In the genomic region with DNA sequence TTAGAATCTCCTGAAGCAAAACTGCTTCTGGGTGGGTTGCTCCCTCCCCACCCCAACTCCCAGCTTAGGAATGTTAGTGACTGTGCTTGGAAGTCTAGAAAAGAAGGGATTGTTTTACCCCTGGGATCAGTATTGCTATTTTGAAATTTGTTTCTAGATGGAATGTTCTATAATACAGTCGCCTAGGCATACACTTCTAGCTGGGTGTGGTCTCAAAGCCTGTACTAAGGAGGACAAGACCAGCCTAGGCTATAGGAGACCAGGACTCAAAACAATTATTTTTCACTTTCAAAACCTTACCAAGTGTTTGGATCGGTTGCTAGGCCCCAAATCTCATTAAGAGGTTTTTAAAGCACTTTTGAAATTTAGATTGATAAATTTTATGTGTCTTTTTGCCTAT, we compare ENCODE assay signal across 8 mouse cellular contexts. TPM values are rescaled to one million over a fixed set of nuclear protein-coding genes. Genes with fewer than 3 reads are reported as not detected.
DNase-seq lines count a peak whose midpoint lies in the region; ATAC-seq lines count a peak whose summit lies in the region.

No protein-coding gene starts in this region.

- WGBS in kidney, embryonic 14.5 days, result 59% methylated on average over 2 of the region's 2 CpGs
- WGBS in hindbrain, embryonic 13.5 days, result 69% methylated on average over 2 of the region's 2 CpGs
- 53% methylated on average over 2 of the region's 2 CpGs for WGBS in midbrain, embryonic 14.5 days

- H3K9me3 ChIP-seq in kidney, embryonic 14.5 days (ENCODE audit: control insufficient read depth, low read length), result no peaks in the 10 kb centered on the region
- no peaks in the 10 kb centered on the region for H3K9me3 ChIP-seq in hindbrain, embryonic 13.5 days
- no peaks in the 10 kb centered on the region for H3K9me3 ChIP-seq in midbrain, embryonic 14.5 days (ENCODE audit: control insufficient read depth, low read length)

- no peaks in the 10 kb centered on the region for H3K27me3 ChIP-seq in kidney, embryonic 14.5 days (ENCODE audit: control insufficient read depth, insufficient read depth, low read length)
- H3K27me3 ChIP-seq in hindbrain, embryonic 13.5 days, result no peaks in the 10 kb centered on the region
- H3K27me3 ChIP-seq in midbrain, embryonic 14.5 days (ENCODE audit: control insufficient read depth, insufficient read depth, low read length), result no peaks in the 10 kb centered on the region

- peak overlapping the region; percentile 25; the same call in 1 of the 2 replicates for H3K4me2 ChIP-seq in kidney, embryonic 14.5 days (replicated peaks; ENCODE audit: low read depth, low read length)
- H3K4me2 ChIP-seq in hindbrain, embryonic 13.5 days, result peak overlapping the region; percentile 49
- H3K4me2 ChIP-seq in midbrain, embryonic 14.5 days (ENCODE audit: low read length), result peak overlapping the region; percentile 49

- peak overlapping the region; percentile 93 for H3K4me3 ChIP-seq in kidney, embryonic 14.5 days (ENCODE audit: low read length)
- H3K4me3 ChIP-seq in brown adipose tissue, adult 24 weeks (ENCODE audit: insufficient read depth, low read depth, low read length), result peak overlapping the region; percentile 58
- H3K4me3 ChIP-seq in hindbrain, embryonic 13.5 days, result peak overlapping the region; percentile 79
- H3K4me3 ChIP-seq in midbrain, embryonic 14.5 days (replicated peaks; ENCODE audit: low read depth, low read length), result peak overlapping the region; percentile 77

- H3K9ac ChIP-seq in kidney, embryonic 14.5 days (ENCODE audit: low read depth, low read length), result no peak overlapping the region
- H3K9ac ChIP-seq in hindbrain, embryonic 13.5 days, result no peak overlapping the region; the same call in 1 of the 2 replicates
- no peak overlapping the region; the same call in 1 of the 2 replicates for H3K9ac ChIP-seq in midbrain, embryonic 14.5 days (replicated peaks; ENCODE audit: low read length)

- peaks cover 8% of the 10 kb centered on the region; the same call in 1 of the 2 replicates for H3K36me3 ChIP-seq in kidney, embryonic 14.5 days (ENCODE audit: control insufficient read depth, insufficient read depth, low read length)
- no peaks in the 10 kb centered on the region for H3K36me3 ChIP-seq in hindbrain, embryonic 13.5 days
- no peaks in the 10 kb centered on the region for H3K36me3 ChIP-seq in midbrain, embryonic 14.5 days (ENCODE audit: control insufficient read depth, insufficient read depth, low read length)

- peak; percentile 20; the same call in 1 of the 2 replicates for ATAC-seq in kidney, embryonic 14.5 days (ENCODE audit: low FRiP score, low TSS enrichment)
- ATAC-seq in hindbrain, embryonic 13.5 days (ENCODE audit: low FRiP score), result peak; percentile 41
- peak; percentile 3; the same call in 1 of the 2 replicates for ATAC-seq in midbrain, embryonic 14.5 days (ENCODE audit: low FRiP score, low TSS enrichment)

- peak overlapping the region; percentile 33; the same call in 1 of the 2 replicates for H3K27ac ChIP-seq in kidney, embryonic 14.5 days (ENCODE audit: low read depth, low read length)
- H3K27ac ChIP-seq in brown adipose tissue, adult 24 weeks (replicated peaks; ENCODE audit: low read depth, low read length), result no peak overlapping the region
- H3K27ac ChIP-seq in hindbrain, embryonic 13.5 days, result no peak overlapping the region
- 0 out of 2 replicates have a peak overlapping the region, but pooled peaks have one; percentile 26 for H3K27ac ChIP-seq in midbrain, embryonic 14.5 days (replicated peaks; ENCODE audit: low read depth, low read length)

- peaks cover 15% of the 10 kb centered on the region for H3K4me1 ChIP-seq in kidney, embryonic 14.5 days (ENCODE audit: control insufficient read depth, insufficient read depth, low read length)
- no peaks in the 10 kb centered on the region for H3K4me1 ChIP-seq in brown adipose tissue, adult 24 weeks (ENCODE audit: control insufficient read depth, insufficient read depth, insufficient read length, low read length)
- peaks cover 15% of the 10 kb centered on the region for H3K4me1 ChIP-seq in hindbrain, embryonic 13.5 days (replicated peaks)
- H3K4me1 ChIP-seq in midbrain, embryonic 14.5 days (ENCODE audit: control insufficient read depth, insufficient read depth, low read length), result peaks cover 7% of the 10 kb centered on the region

- no peak for DNase-seq in kidney, adult 18-20 months
- peak; percentile 2 for DNase-seq in midbrain, embryonic 14.5 days
- no peak for DNase-seq in layer of hippocampus, adult 11-12 months (ENCODE audit: low spot score)
- DNase-seq in layer of hippocampus, adult 9-10 months (ENCODE audit: low spot score), result no peak
- DNase-seq in urinary bladder, postnatal 25 days (ENCODE audit: low spot score), result no peak

RNA-seq across cellular contexts. Expression of a gene that starts 0.6 kb away (rescaled TPM):
- polyA plus RNA-seq in kidney, embryonic 14.5 days (2014; fragmentation: Nextera tagmentation; extraction: Ambion mirVana), result 43.3 and 69.8 TPM in 2 replicates
- 0.79 TPM in 1 of 2 replicates, not detected in the other for polyA plus RNA-seq in brown adipose tissue, adult 24 weeks (2012; ENCODE audit: insufficient read depth, insufficient read length, missing spikeins)
- polyA plus RNA-seq in hindbrain, embryonic 13.5 days (2015; fragmentation: Nextera tagmentation; extraction: Ambion mirVana), result 14.7 and 16.2 TPM in 2 replicates
- polyA plus RNA-seq in midbrain, embryonic 14.5 days (2014; fragmentation: Nextera tagmentation; extraction: Ambion mirVana), result 6.1 and 16.9 TPM in 2 replicates

RNA-seq across cellular contexts. Expression of a gene that starts 28.5 kb away (rescaled TPM):
- 7.8 and 9.3 TPM in 2 replicates for polyA plus RNA-seq in kidney, embryonic 14.5 days (2014; fragmentation: Nextera tagmentation; extraction: Ambion mirVana)
- 2.2 and 2.4 TPM in 2 replicates for polyA plus RNA-seq in brown adipose tissue, adult 24 weeks (2012; ENCODE audit: insufficient read depth, insufficient read length, missing spikeins)
- 6.4 and 6.9 TPM in 2 replicates for polyA plus RNA-seq in hindbrain, embryonic 13.5 days (2015; fragmentation: Nextera tagmentation; extraction: Ambion mirVana)
- polyA plus RNA-seq in midbrain, embryonic 14.5 days (2014; fragmentation: Nextera tagmentation; extraction: Ambion mirVana), result 8.9 and 10.9 TPM in 2 replicates

Comparison
In these comparisons a context has a peak if more than half of its experiments do, and no peak if none do; other contexts are left out.
1. H3K27ac ChIP-seq: peak in kidney, embryonic 14.5 days (single experiment) and midbrain, embryonic 14.5 days (single experiment); none in brown adipose tissue, adult 24 weeks (single experiment) and hindbrain, embryonic 13.5 days (single experiment).
2. Peak in every context shown above with its lines, with median percentiles within 50 percentile points of each other: ATAC-seq, H3K4me2 ChIP-seq and H3K4me3 ChIP-seq.